Mouse (Mus musculus): ENCODE data around the gene Agpat1. TPM values are rescaled to one million over a fixed set of nuclear protein-coding genes. Genes with fewer than 3 reads are reported as not detected.

Agpat1 gene
- polyA plus RNA-seq, 1 experiment from 2014 or later = 97.8 TPM

GRCm38 (mm10) chr17:34587423-34587811, 16.6 kb upstream of the Agpat1 start:
- peak overlapping the region; percentile 69 for H3K4me3 ChIP-seq
- H3K36me3 ChIP-seq = no peaks in the 10 kb centered on the region
- H3K4me2 ChIP-seq = peak overlapping the region; percentile 82
- under 1% methylated on average over 49 of the region's 50 CpGs for WGBS
- H3K4me1 ChIP-seq (replicated peaks) = peaks cover 54% of the 10 kb centered on the region
- no peaks in the 10 kb centered on the region for H3K9me3 ChIP-seq
- H3K9ac ChIP-seq = peak overlapping the region; percentile 92
- peak overlapping the region; percentile 100 for H3K27ac ChIP-seq
- peak; percentile 79 for ATAC-seq (ENCODE audit: low FRiP score)
- H3K27me3 ChIP-seq = no peaks in the 10 kb centered on the region

DNA sequence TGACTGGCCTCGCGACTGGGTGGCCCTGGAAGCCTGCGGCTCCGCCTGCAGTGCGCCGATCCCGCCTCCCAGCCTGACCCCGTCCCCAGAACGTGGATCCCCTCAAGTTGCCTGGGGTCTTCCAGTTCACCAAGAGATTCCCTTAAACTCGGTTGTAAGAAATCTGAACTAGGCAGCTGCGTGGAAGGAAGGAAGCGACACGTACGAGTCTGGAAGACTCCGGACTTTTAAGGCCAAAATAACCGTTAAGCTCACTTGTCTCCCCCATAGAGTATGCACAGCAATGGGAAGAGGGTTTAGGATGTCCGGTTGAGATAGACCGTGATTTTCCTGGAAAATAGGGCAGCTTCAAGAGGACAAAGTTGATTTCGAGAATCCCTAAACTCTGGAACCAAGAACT, 16.2 kb upstream of the Agpat1 start:
- peak overlapping the region; percentile 92 for H3K9ac ChIP-seq
- no peaks in the 10 kb centered on the region for H3K9me3 ChIP-seq
- H3K36me3 ChIP-seq = no peaks in the 10 kb centered on the region
- no peak for ATAC-seq (ENCODE audit: low FRiP score)
- WGBS = 4% methylated on average over 19 of the region's 19 CpGs
- H3K27me3 ChIP-seq = no peaks in the 10 kb centered on the region
- peak overlapping the region; percentile 69 for H3K4me3 ChIP-seq
- H3K4me2 ChIP-seq = peak overlapping the region; percentile 82
- H3K4me1 ChIP-seq (replicated peaks) = peaks cover 58% of the 10 kb centered on the region
- H3K27ac ChIP-seq = peak overlapping the region; percentile 100

DNA sequence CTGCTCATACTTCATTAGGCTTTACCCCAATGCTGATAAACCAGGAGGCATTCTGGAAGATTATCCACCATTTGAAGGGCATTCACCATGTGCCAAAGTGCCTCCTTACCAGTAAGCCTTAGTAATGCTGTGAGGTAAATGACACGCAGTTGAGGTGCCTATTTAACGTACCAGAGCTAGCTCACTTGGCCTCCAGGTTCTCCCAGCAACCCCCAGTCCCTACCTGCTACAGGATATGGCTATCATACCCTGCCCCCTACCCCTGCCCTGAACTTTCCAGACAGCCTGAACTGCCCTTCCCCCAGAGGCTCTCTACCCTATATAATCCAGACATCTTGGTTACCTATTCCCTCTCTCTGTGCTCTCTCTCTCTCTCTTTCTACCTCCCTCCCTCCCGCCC, 15.3 kb upstream of the Agpat1 start:
- H3K4me2 ChIP-seq = no peak overlapping the region
- WGBS = 76% methylated on average over 3 of the region's 3 CpGs
- no peaks in the 10 kb centered on the region for H3K36me3 ChIP-seq
- H3K27ac ChIP-seq = no peak overlapping the region
- no peak for ATAC-seq (ENCODE audit: low FRiP score)
- no peaks in the 10 kb centered on the region for H3K27me3 ChIP-seq
- H3K9ac ChIP-seq = no peak overlapping the region
- peaks cover 68% of the 10 kb centered on the region for H3K4me1 ChIP-seq (replicated peaks)
- no peaks in the 10 kb centered on the region for H3K9me3 ChIP-seq
- H3K4me3 ChIP-seq = no peak overlapping the region

GRCm38 (mm10) chr17:34589206-34589605, 14.9 kb upstream of the Agpat1 start:
- Histone ChIP-seq H3K4me1 (replicated peaks) (peaks cover 72% of the 10 kb centered on the region), H3K9ac (no peak overlapping the region), H3K36me3 (no peaks in the 10 kb centered on the region), H3K4me2 (no peak overlapping the region; the same call in 1 of the 2 replicates), H3K4me3 (no peak overlapping the region), H3K27me3 (no peaks in the 10 kb centered on the region), H3K27ac (0 out of 2 replicates have a peak overlapping the region, but pooled peaks have one; percentile 30), H3K9me3 (no peaks in the 10 kb centered on the region)
- no peak for ATAC-seq (ENCODE audit: low FRiP score)
- 54% methylated on average over 7 of the region's 7 CpGs for WGBS

DNA sequence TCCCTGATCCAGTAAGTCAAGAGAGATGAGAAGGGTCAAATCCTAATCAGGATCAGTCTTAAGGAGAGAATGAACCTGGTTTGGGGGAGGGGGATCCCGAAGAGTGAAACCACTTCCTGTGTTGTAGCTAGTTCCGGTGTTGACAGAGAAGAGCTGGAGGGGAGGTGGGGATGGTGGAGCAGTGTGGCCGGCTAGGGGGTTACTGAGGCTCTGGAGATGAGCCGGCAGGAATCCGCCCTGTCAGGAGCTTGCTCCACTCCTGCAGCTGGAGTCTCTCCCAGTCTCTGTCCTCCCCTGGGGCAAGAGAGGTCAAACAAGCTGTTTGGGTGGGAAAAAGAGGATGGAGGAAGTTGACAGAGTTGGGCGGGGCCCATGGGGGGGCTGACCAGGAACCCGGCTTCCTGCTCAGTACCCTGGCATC, 14.4 kb upstream of the Agpat1 start, which contains the start of gene Gpsm3:
Gpsm3 (plus strand) TSS at position 126 of the 421 bp plus-strand sequence.
- peaks cover 77% of the 10 kb centered on the region for H3K4me1 ChIP-seq (replicated peaks)
- peak within 1 kb of the TSS; percentile 99 for H3K27ac ChIP-seq
- 24% methylated on average over 5 of the region's 7 CpGs for WGBS
- H3K9me3 ChIP-seq = no peaks in the 10 kb centered on the region
- peak within 1 kb of the TSS; percentile 91 for H3K4me2 ChIP-seq
- H3K4me3 ChIP-seq = peak within 1 kb of the TSS; percentile 7; the same call in 1 of the 2 replicates
- H3K9ac ChIP-seq = peak within 1 kb of the TSS; percentile 24; the same call in 1 of the 2 replicates
- no peak for ATAC-seq (ENCODE audit: low FRiP score)
- H3K36me3 ChIP-seq = peaks cover 3% of the 10 kb centered on the region
- H3K27me3 ChIP-seq = no peaks in the 10 kb centered on the region

GRCm38 (mm10) chr17:34590154-34590987, 13.7 kb upstream of the Agpat1 start:
- peak overlapping the region; percentile 24; the same call in 1 of the 2 replicates for H3K9ac ChIP-seq
- WGBS = 66% methylated on average over 15 of the region's 15 CpGs
- H3K9me3 ChIP-seq = no peaks in the 10 kb centered on the region

GRCm38 (mm10) chr17:34591029-34591993, 12.8 kb upstream of the Agpat1 start, which contains the start of gene Pbx2:
Pbx2 (plus strand) TSS chr17:34591266.
- H3K4me2 ChIP-seq = peak within 1 kb of the TSS; percentile 91
- H3K9ac ChIP-seq = peak within 1 kb of the TSS; percentile 98
- peak; percentile 2; the same call in 1 of the 2 replicates for ATAC-seq (ENCODE audit: low FRiP score)
- H3K9me3 ChIP-seq = no peaks in the 10 kb centered on the region
- H3K4me3 ChIP-seq = peak within 1 kb of the TSS; percentile 70
- peaks cover 79% of the 10 kb centered on the region for H3K4me1 ChIP-seq (replicated peaks)
- peak within 1 kb of the TSS; percentile 99 for H3K27ac ChIP-seq
- WGBS = 2% methylated on average over 21 of the region's 21 CpGs
- H3K27me3 ChIP-seq = no peaks in the 10 kb centered on the region
- H3K36me3 ChIP-seq = peaks cover 17% of the 10 kb centered on the region

More at GRCm38 (mm10) chr17:34590154-34590987, 13.7 kb upstream of the Agpat1 start:
- ATAC-seq (ENCODE audit: low FRiP score) = no peak
- H3K27me3 ChIP-seq = no peaks in the 10 kb centered on the region
- peaks cover 9% of the 10 kb centered on the region for H3K36me3 ChIP-seq
- peaks cover 83% of the 10 kb centered on the region for H3K4me1 ChIP-seq (replicated peaks)
- H3K27ac ChIP-seq = peak overlapping the region; percentile 99
- peak overlapping the region; percentile 7; the same call in 1 of the 2 replicates for H3K4me3 ChIP-seq
- H3K4me2 ChIP-seq = peak overlapping the region; percentile 91

GRCm38 (mm10) chr17:34591994-34592375, 12.1 kb upstream of the Agpat1 start:
- WGBS = under 1% methylated on average over 32 of the region's 35 CpGs
- Histone ChIP-seq H3K27ac (peak overlapping the region; percentile 99), H3K9me3 (no peaks in the 10 kb centered on the region), H3K27me3 (no peaks in the 10 kb centered on the region), H3K36me3 (peaks cover 17% of the 10 kb centered on the region), H3K4me3 (peak overlapping the region; percentile 70), H3K4me2 (peak overlapping the region; percentile 91), H3K4me1 (replicated peaks) (peaks cover 76% of the 10 kb centered on the region), H3K9ac (peak overlapping the region; percentile 98)
- ATAC-seq (ENCODE audit: low FRiP score) = peak; percentile 33; the same call in 1 of the 2 replicates

GRCm38 (mm10) chr17:34592581-34593549, 11.2 kb upstream of the Agpat1 start:
- H3K4me2 ChIP-seq = peak overlapping the region; percentile 91
- no peaks in the 10 kb centered on the region for H3K27me3 ChIP-seq
- H3K4me1 ChIP-seq (replicated peaks) = peaks cover 74% of the 10 kb centered on the region
- peak overlapping the region; percentile 70 for H3K4me3 ChIP-seq
- peak overlapping the region; percentile 99 for H3K27ac ChIP-seq
- under 1% methylated on average over 27 of the region's 32 CpGs for WGBS
- peaks cover 17% of the 10 kb centered on the region for H3K36me3 ChIP-seq
- peak overlapping the region; percentile 98 for H3K9ac ChIP-seq
- peak; percentile 25; the same call in 1 of the 2 replicates for ATAC-seq (ENCODE audit: low FRiP score)
- no peaks in the 10 kb centered on the region for H3K9me3 ChIP-seq

DNA sequence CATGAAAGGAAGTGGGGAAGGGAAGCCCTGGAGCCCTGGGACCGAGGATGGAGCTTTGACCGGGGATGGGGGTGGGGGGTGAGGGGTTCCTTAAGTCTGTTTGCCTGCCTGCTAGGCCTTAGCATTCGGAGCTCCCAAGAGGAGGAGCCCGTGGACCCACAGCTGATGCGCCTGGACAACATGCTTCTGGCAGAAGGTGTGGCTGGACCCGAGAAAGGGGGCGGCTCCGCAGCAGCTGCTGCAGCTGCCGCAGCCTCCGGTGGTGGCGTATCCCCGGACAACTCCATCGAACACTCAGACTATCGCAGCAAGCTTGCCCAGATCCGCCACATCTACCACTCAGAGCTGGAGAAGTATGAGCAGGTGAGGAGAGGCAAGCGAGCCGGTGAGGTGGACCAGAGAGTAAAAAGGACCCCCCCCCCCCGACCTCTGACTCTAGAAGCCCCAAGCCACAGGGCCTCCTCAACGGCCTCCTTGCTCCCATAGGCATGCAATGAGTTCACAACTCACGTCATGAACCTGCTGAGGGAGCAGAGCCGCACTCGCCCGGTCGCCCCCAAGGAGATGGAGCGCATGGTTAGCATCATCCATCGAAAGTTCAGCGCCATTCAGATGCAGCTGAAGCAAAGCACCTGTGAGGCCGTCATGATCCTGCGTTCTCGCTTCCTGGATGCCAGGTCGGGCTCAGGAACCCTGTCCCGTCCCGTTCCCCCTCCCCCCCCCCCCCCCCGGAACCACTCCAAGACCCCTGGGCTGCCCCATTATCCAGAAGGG, 10.1 kb upstream of the Agpat1 start:
- Histone ChIP-seq H3K4me3 (peak overlapping the region; percentile 70), H3K4me2 (peak overlapping the region; percentile 91), H3K27ac (peak overlapping the region; percentile 99), H3K4me1 (replicated peaks) (peaks cover 67% of the 10 kb centered on the region), H3K27me3 (no peaks in the 10 kb centered on the region), H3K9ac (peak overlapping the region; percentile 98), H3K9me3 (no peaks in the 10 kb centered on the region), H3K36me3 (peaks cover 17% of the 10 kb centered on the region)
- ATAC-seq (ENCODE audit: low FRiP score) = no peak
- 41% methylated on average over 31 of the region's 34 CpGs for WGBS

All from hindbrain, embryonic 13.5 days (tissue).